Mouse (Mus musculus): ENCODE data around the gene Il17d. TPM values are rescaled to one million over a fixed set of nuclear protein-coding genes. Genes with fewer than 3 reads are reported as not detected.

Il17d gene
- total RNA-seq, 2 experiments from 2014 or later, result 16.1 to 18.9 TPM

DNA sequence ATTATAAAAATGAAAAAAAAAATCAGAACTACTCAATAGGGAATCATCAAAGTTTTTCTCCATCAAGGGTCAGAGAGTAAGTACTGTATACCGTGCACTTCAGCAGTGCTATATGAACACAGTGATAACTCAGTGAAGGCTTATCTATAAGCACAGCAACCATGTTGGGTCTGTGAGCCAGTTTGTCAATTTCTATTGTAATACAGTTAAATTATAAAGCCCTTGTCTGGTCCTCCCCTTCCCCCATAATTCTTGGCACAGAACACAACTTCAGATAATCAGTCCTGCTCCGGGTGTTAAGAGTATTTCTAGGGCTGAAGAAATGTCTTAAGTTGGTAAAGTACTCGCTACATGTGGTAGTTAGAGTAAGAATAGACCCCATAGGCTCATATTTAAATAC, 67.3 kb downstream of the Il17d start:
- no peak for DNase-seq (ENCODE audit: low spot score in 2 of 2)

Other genes starting within 250 kb of the Il17d start
- 10 to 100 TPM; 16.3 to 18.4 TPM for gene Cryl1, start 126.2 kb upstream of the Il17d start, total RNA-seq (2021)
- 10 to 100 TPM; 17.1 to 19.7 TPM for gene Ift88, start 100.7 kb upstream of the Il17d start, total RNA-seq (2021)
- gene Eef1akmt1, start 46.8 kb downstream of the Il17d start, total RNA-seq (2021), result 10 to 100 TPM; 37.0 to 37.9 TPM
- 10 to 100 TPM; 12.3 to 12.8 TPM for gene Xpo4, start 140.7 kb downstream of the Il17d start, total RNA-seq (2021)
- under 1 TPM; 0.81 to 0.82 TPM for gene Gm49361, start 221.3 kb downstream of the Il17d start, total RNA-seq (2021)
- gene Lats2, start 233.6 kb downstream of the Il17d start, total RNA-seq (2021), result 10 to 100 TPM; 18.2 to 21.3 TPM

Data from left cerebral cortex, adult 18-20 months (tissue).